Mouse (Mus musculus) intestine, embryonic 16.5 days (tissue): ENCODE measurements at regions not wholly inside any gene's neighbourhood (a gene's known extent, or its start where the extent isn't known, plus 50 kb on each side); places are given as distances from the start of the nearest gene placed in this dataset.
"Not testable (repeated sequence)": the region's sequence is repeated elsewhere in the genome, so short reads cannot be mapped to it uniquely, and the experiment has no call there.

Experiments
- ATAC-seq: fragments of 200-750 bp; cut with Nextera tagmentation; 2 replicates; pipeline ENCODE4 v1.8.0; 2017; ENCODE audit warnings: moderate TSS enrichment, moderate library complexity
- H3K27ac ChIP-seq: fragments of 300-500 bp; sonication (generic); 2 replicates; pipeline ENCODE4 v1.5.1; 2014; ENCODE audit warnings: mild to moderate bottlenecking, low read length
- H3K27me3 ChIP-seq: fragments of 300-500 bp; sonication (generic); replicated peaks from 2 replicates; pipeline ENCODE4 v1.6.1; 2014; ENCODE audit warnings: low read length, control low read depth, mixed read lengths; ENCODE audit not compliant: control insufficient read depth, insufficient read depth
- H3K36me3 ChIP-seq: fragments of 300-500 bp; sonication (generic); 2 replicates; pipeline ENCODE4 v1.6.1; 2014; ENCODE audit warnings: low read length, control low read depth; ENCODE audit not compliant: control insufficient read depth, insufficient read depth
- H3K4me1 ChIP-seq: fragments of 300-500 bp; sonication (generic); 2 replicates; pipeline ENCODE4 v1.6.1; 2014; ENCODE audit warnings: low read length, control low read depth, mixed read lengths; ENCODE audit not compliant: control insufficient read depth, insufficient read depth
- H3K4me2 ChIP-seq: fragments of 300-500 bp; sonication (generic); 2 replicates; pipeline ENCODE4 v1.6.1; 2014; ENCODE audit warnings: low read depth, low read length, control low read depth
- H3K4me3 ChIP-seq: fragments of 300-500 bp; sonication (generic); 2 replicates; pipeline ENCODE4 v1.5.1; 2014; ENCODE audit warnings: mild to moderate bottlenecking, low read length
- H3K9ac ChIP-seq: fragments of 300-500 bp; sonication (generic); 2 replicates; pipeline ENCODE4 v1.6.1; 2014; ENCODE audit warnings: low read depth, low read length
- H3K9me3 ChIP-seq: fragments of 300-500 bp; sonication (generic); 2 replicates; pipeline ENCODE4 v1.6.1; 2016; ENCODE audit warnings: low read length, control low read depth; ENCODE audit not compliant: control insufficient read depth
- WGBS: fragments of 180-500 bp; shearing (Covaris S2); extraction: QIAGEN DNeasy Blood & Tissue Kit; methylation state at CpG from one replicate; pipeline ENCODE4 v1.1.7; 2014; 5-methylcytosine and 5-hydroxymethylcytosine counted together

GRCm38 (mm10) chr8:103634951-103635350, 466.5 kb upstream of the Cdh5 start:
- no peak overlapping the region for H3K27ac ChIP-seq
- no peak overlapping the region for H3K4me3 ChIP-seq
- no peaks in the 10 kb centered on the region for H3K9me3 ChIP-seq
- no peaks in the 10 kb centered on the region for H3K27me3 ChIP-seq
- no peaks in the 10 kb centered on the region for H3K36me3 ChIP-seq
- WGBS = 81% methylated on average over 14 of the region's 14 CpGs
- H3K9ac ChIP-seq = no peak overlapping the region
- no peaks in the 10 kb centered on the region for H3K4me1 ChIP-seq
- H3K4me2 ChIP-seq = no peak overlapping the region
- ATAC-seq = no peak

- Histone ChIP-seq H3K9ac (no peak overlapping the region), H3K4me1 (no peaks in the 10 kb centered on the region), H3K36me3 (no peaks in the 10 kb centered on the region), H3K9me3 (no peaks in the 10 kb centered on the region), H3K27me3 (no peaks in the 10 kb centered on the region), H3K27ac (no peak overlapping the region), H3K4me3 (no peak overlapping the region), H3K4me2 (no peak overlapping the region)
- WGBS = 94% methylated on average over 2 of the region's 2 CpGs
- no peak for ATAC-seq
These were observed 457.8 kb upstream of the Cdh5 start for GRCm38 (mm10) chr8:103643621-103644020.

DNA sequence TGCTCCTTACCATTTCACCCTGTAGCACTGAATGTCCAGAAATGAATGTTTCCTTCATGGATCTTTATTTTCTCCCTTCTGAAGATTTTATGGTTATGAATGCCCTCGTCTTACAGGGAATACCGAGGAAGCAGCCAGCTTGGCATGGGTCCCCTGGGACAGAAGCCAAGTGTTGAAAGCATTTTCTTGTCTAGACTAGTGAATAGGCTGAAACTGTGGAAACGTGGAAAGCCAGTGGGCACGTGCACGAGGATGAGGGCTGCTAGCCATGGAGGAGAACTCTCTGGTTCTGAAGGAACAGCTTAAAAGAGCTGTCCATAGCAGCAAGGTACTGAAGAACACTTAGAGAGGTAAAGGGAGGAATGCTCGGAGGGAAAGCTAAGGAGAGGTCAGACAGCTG, 457.3 kb upstream of the Cdh5 start:
- H3K27me3 ChIP-seq = no peaks in the 10 kb centered on the region
- H3K4me1 ChIP-seq = no peaks in the 10 kb centered on the region
- ATAC-seq = no peak
- H3K4me3 ChIP-seq = no peak overlapping the region
- 62% methylated on average over 6 of the region's 6 CpGs for WGBS
- no peak overlapping the region for H3K9ac ChIP-seq
- H3K4me2 ChIP-seq = no peak overlapping the region
- no peaks in the 10 kb centered on the region for H3K36me3 ChIP-seq
- no peaks in the 10 kb centered on the region for H3K9me3 ChIP-seq
- H3K27ac ChIP-seq = no peak overlapping the region

- WGBS = 68% methylated on average over 3 of the region's 3 CpGs
- ATAC-seq = no peak
These were observed 456.6 kb upstream of the Cdh5 start for GRCm38 (mm10) chr8:103644845-103645244.

DNA sequence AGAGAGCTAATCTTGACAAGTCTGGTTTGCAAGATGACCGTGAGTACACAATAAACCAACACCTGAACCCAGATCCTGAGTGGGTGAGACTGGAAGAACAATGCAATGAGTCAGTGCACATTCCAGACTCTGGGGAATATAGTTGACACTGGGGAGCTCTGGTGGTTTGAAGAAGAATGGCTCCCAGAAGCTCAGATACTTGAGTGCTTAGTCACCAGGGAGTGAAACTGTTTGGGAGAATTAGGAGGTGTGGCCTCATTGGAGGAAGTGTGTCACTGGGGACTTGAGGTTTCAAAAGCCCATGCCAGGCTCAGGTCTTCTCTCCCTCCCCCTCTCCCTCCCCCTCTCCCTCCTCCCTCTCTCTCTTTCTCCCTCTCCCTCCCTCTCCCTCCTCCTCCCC, 436.6 kb upstream of the Cdh5 start:
- Histone ChIP-seq H3K36me3 (no peaks in the 10 kb centered on the region), H3K27me3 (no peaks in the 10 kb centered on the region), H3K4me1 (no peaks in the 10 kb centered on the region), H3K27ac (no peak overlapping the region), H3K9me3 (no peaks in the 10 kb centered on the region), H3K9ac (no peak overlapping the region), H3K4me2 (no peak overlapping the region), H3K4me3 (no peak overlapping the region)
- WGBS = 97% methylated on average over 1 of the region's 1 CpGs
- ATAC-seq = no peak

More at GRCm38 (mm10) chr8:103644845-103645244, 456.6 kb upstream of the Cdh5 start:
- Histone ChIP-seq H3K9me3 (no peaks in the 10 kb centered on the region), H3K27me3 (no peaks in the 10 kb centered on the region), H3K4me3 (no peak overlapping the region), H3K4me2 (no peak overlapping the region), H3K4me1 (no peaks in the 10 kb centered on the region), H3K36me3 (no peaks in the 10 kb centered on the region), H3K9ac (no peak overlapping the region), H3K27ac (no peak overlapping the region)

- ATAC-seq, H3K27me3 ChIP-seq, H3K27ac ChIP-seq, H3K4me3 ChIP-seq, H3K9me3 ChIP-seq, H3K4me2 ChIP-seq, H3K36me3 ChIP-seq, H3K4me1 ChIP-seq, H3K9ac ChIP-seq: not testable (repeated sequence)
- WGBS = 89% methylated on average over 5 of the region's 5 CpGs
These were observed 415.2 kb upstream of the Cdh5 start for GRCm38 (mm10) chr8:103686233-103686632.

DNA sequence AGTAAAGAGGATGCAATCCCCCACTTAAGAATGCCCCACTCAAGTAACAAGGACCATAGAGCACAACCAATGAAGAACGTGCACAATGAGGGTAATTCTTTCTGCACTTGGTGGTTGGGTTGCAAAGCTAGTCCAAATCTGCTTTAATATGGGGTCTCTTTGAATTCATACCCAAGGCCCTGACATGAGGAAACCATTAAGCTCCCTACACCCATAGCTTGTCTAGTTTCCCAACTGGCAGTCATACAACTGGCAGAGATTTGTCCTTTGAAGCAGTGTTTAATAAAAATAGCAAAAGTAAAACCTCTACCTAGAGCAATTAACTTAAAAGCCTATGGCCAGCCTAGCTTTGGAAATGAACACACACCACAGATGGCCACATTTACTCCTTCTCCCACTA, 411.0 kb upstream of the Cdh5 start:
- H3K27me3 ChIP-seq = no peaks in the 10 kb centered on the region
- no peak overlapping the region for H3K9ac ChIP-seq
- 89% methylated on average over 1 of the region's 1 CpGs for WGBS
- no peaks in the 10 kb centered on the region for H3K4me1 ChIP-seq
- no peak overlapping the region for H3K4me3 ChIP-seq
- ATAC-seq = no peak
- no peak overlapping the region for H3K4me2 ChIP-seq
- no peaks in the 10 kb centered on the region for H3K9me3 ChIP-seq
- H3K27ac ChIP-seq = no peak overlapping the region
- H3K36me3 ChIP-seq = no peaks in the 10 kb centered on the region

GRCm38 (mm10) chr8:103693531-103693930, 407.9 kb upstream of the Cdh5 start:
- Histone ChIP-seq H3K9me3 (0 out of 2 replicates have a peak, but pooled peaks cover 3% of the 10 kb centered on the region), H3K27me3 (no peaks in the 10 kb centered on the region), H3K4me3 (no peak overlapping the region), H3K9ac (no peak overlapping the region), H3K4me1 (no peaks in the 10 kb centered on the region), H3K27ac (no peak overlapping the region), H3K4me2 (no peak overlapping the region), H3K36me3 (no peaks in the 10 kb centered on the region)
- ATAC-seq = no peak
- WGBS = 92% methylated on average over 8 of the region's 8 CpGs

DNA sequence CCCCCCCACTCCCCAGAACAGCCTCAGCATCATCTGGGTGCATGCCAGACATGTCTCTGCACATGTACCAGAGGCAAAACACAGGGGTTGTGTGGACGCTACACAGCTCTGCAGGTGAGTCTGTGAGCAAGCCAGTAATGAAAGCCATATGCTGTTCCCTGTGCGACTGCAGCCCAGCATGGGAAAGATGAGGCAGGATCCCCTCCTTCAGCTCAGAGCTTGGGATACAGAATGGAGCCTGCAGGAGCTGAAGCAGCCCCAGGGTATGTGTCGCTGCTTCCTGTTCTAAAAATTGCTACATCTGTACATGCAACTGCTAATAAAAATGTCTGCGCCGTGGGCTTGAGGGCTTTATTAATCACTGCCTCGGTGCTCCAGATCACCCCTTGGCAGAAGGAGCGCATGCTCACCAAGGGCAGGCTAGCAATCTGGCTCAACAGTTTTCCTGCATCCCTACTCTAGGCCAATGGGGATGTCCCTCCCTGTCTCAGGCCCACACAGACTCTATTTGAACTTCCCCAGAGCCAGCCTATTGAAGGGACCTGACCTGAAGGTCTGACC, 407.0 kb upstream of the Cdh5 start:
- Histone ChIP-seq H3K27ac (no peak overlapping the region), H3K9ac (no peak overlapping the region), H3K4me3 (no peak overlapping the region), H3K36me3 (no peaks in the 10 kb centered on the region), H3K9me3 (0 out of 2 replicates have a peak, but pooled peaks cover 3% of the 10 kb centered on the region), H3K4me2 (no peak overlapping the region), H3K27me3 (no peaks in the 10 kb centered on the region), H3K4me1 (no peaks in the 10 kb centered on the region)
- WGBS = 72% methylated on average over 7 of the region's 7 CpGs
- no peak for ATAC-seq

DNA sequence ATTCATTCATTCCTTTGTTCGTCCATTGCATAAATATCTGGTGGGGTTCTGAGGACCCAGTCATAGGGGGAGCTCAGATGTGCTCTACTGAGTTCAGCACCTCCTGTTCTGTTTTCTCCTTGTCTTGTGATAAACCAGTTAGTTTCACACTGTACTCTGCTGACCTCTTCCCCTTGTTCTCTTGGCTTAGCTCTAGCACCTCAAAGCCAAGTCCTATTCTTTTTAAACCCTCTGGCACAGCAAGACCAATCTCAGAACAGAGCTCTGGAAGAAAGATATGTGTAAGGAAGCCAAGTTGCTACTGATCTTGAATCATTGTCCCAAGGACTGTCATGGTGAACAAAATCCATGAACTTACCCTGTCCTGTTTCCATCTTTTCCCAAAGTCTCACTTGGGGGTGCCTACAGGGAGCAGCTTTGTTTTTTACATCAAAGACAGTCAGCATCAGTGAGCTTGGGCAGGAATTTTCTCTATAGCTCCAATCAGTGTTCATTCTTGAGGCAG, 402.4 kb upstream of the Cdh5 start:
- H3K9ac ChIP-seq = no peak overlapping the region
- H3K4me2 ChIP-seq = no peak overlapping the region
- ATAC-seq = no peak
- H3K9me3 ChIP-seq = 0 out of 2 replicates have a peak, but pooled peaks cover 3% of the 10 kb centered on the region
- no peak overlapping the region for H3K4me3 ChIP-seq
- H3K27me3 ChIP-seq = no peaks in the 10 kb centered on the region
- 88% methylated on average over 1 of the region's 1 CpGs for WGBS
- H3K36me3 ChIP-seq = no peaks in the 10 kb centered on the region
- H3K27ac ChIP-seq = no peak overlapping the region
- H3K4me1 ChIP-seq = no peaks in the 10 kb centered on the region
